6 mouse cellular contexts compared by ENCODE assay signal in the genomic region with DNA sequence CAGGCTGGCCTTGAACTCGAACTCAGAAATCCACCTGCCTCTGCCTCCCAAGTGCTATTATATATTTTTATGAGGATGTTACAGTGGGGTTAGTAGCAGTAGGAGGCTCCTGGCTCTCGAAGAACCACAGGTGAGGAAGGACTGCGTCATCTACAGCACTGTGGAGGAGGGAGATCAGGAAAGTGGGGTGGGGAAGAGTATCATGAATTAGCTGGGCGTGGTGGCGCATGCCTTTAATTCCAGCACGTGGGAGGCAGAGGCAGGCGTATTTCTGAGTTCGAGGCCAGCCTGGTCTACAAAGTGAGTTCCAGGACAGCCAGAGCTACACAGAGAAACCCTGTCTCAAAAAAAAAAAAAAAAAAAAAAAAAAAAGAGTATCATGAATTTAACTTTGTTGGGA. TPM values are rescaled to one million over a fixed set of nuclear protein-coding genes. Genes with fewer than 3 reads are reported as not detected.
DNase-seq lines count a peak whose midpoint lies in the region; TF ChIP-seq lines count a peak whose summit lies in the region.
"Not testable (repeated sequence)": the region's sequence is repeated elsewhere in the genome, so short reads cannot be mapped to it uniquely, and the experiment has no call there.

No protein-coding gene starts in this region.

- H3K27me3 ChIP-seq in ES-Bruce4 (ENCODE audit: control insufficient read depth, insufficient read depth, low read length, poor library complexity, severe bottlenecking) = not testable (repeated sequence)

- TF ChIP-seq CTCF in ES-Bruce4 (IDR thresholded peaks at IDR 0.05; ENCODE audit: low read depth, low read length) = not testable (repeated sequence)

- H3K27ac ChIP-seq in ES-Bruce4 (ENCODE audit: insufficient read depth, low read length) = peak overlapping the region; percentile 95
- peak overlapping the region; percentile 87; the same call in 1 of the 2 replicates for H3K27ac ChIP-seq in ES-E14 (ENCODE audit: insufficient read depth, low read depth, low read length, poor library complexity, severe bottlenecking)

- H3K36me3 ChIP-seq in ES-Bruce4 (ENCODE audit: control insufficient read depth, insufficient read depth, low read length, poor library complexity, severe bottlenecking) = not testable (repeated sequence)
- H3K36me3 ChIP-seq in ES-E14 (ENCODE audit: control insufficient read depth, insufficient read depth, low read length, poor library complexity, severe bottlenecking) = peaks cover 24% of the 10 kb centered on the region

- not testable (repeated sequence) for H3K4me3 ChIP-seq in ES-Bruce4 (ENCODE audit: low read depth, low read length); ES-E14 (ENCODE audit: insufficient read depth in 1 of 2, low read depth in 1 of 2, low read length in 2 of 2, poor library complexity in 1 of 2, severe bottlenecking in 1 of 2)

- not testable (repeated sequence) for H3K9me3 ChIP-seq in ES-Bruce4 (replicated peaks; ENCODE audit: control insufficient read depth, insufficient read depth, low read length, poor library complexity, severe bottlenecking); ES-E14 (ENCODE audit: control insufficient read depth, insufficient read depth, low read depth, low read length)

- TF ChIP-seq EP300 in ES-Bruce4 (IDR thresholded peaks at IDR 0.05; ENCODE audit: insufficient read depth, low read depth, low read length) = 0 out of 2 replicates have a peak, but pooled peaks have one; percentile 37

- H3K4me1 ChIP-seq in ES-Bruce4 (ENCODE audit: control insufficient read depth, insufficient read depth, low read length) (peaks cover 34% of the 10 kb centered on the region), ES-E14 (ENCODE audit: control insufficient read depth in 2 of 2, insufficient read depth in 2 of 2, low read length in 2 of 2, poor library complexity in 1 of 2) (peaks cover 22 to 39% of the 10 kb centered on the region in 2 experiments)

- TF ChIP-seq POLR2A in ES-Bruce4 (IDR thresholded peaks at IDR 0.05; ENCODE audit: insufficient read depth, low read length) = not testable (repeated sequence)

- DNase-seq in ES-CJ7 (ENCODE audit: low read depth, low spot score) (peak; percentile 81), R1 (ENCODE audit: low read depth, low spot score) (peak; percentile 87), ZHBTc4 (ENCODE audit: low read depth, low spot score) (peak; percentile 74)
- DNase-seq in ES-E14 (ENCODE audit: low read depth, low spot score) = not testable (repeated sequence)
- DNase-seq in heart, adult 11 months = peak; percentile 85

- not testable (repeated sequence) for H3K9ac ChIP-seq in ES-Bruce4 (ENCODE audit: low read depth, poor library complexity, severe bottlenecking); ES-E14 (ENCODE audit: insufficient read depth, low read depth, low read length, poor library complexity, severe bottlenecking)

- in situ Hi-C loops in ES-E14 (cut with MboI; ENCODE audit: low sequenced_read_pairs in 2 of 2, unreplicated experiment in 2 of 2) = not testable (repeated sequence)

RNA-seq across cellular contexts. Expression of gene Actn4, which starts 6.0 kb away (rescaled TPM):
- polyA plus RNA-seq in ES-Bruce4 (2011; ENCODE audit: insufficient read depth, insufficient read length, low read depth, missing spikeins) = 318 and 324 TPM in 2 replicates
- 566 and 627 TPM in 2 replicates for total RNA-seq in ES-E14 (2012; rRNA removed)

RNA-seq across cellular contexts. Expression of gene Eif3k, which starts 13.5 kb away (rescaled TPM):
- 409 and 413 TPM in 2 replicates for polyA plus RNA-seq in ES-Bruce4 (2011; ENCODE audit: insufficient read depth, insufficient read length, low read depth, missing spikeins)
- 474 and 500 TPM in 2 replicates for total RNA-seq in ES-E14 (2012; rRNA removed)

RNA-seq across cellular contexts. Expression of gene Map4k1, which starts 13.7 kb away (rescaled TPM):
- 33.2 and 36.3 TPM in 2 replicates for polyA plus RNA-seq in ES-Bruce4 (2011; ENCODE audit: insufficient read depth, insufficient read length, low read depth, missing spikeins)
- 14.8 and 15.6 TPM in 2 replicates for total RNA-seq in ES-E14 (2012; rRNA removed)
